Mouse (Mus musculus) embryonic fibroblast, embryonic 13.5 days (primary cell): ENCODE measurements around the gene Tmem245.

Experiments
- CTCF ChIP-seq: IDR thresholded peaks from 2 replicates; pipeline ENCODE4 v1.5.1; 2011; ENCODE audit warnings: mild to moderate bottlenecking, control low read depth, low read length, moderate library complexity, borderline replicate concordance; ENCODE audit not compliant: insufficient read depth
- POLR2A ChIP-seq: IDR thresholded peaks from 2 replicates; pipeline ENCODE4 v1.6.1; 2011; ENCODE audit warnings: low read depth, mild to moderate bottlenecking, control low read depth, low read length, moderate library complexity

- TF ChIP-seq POLR2A = no peak
- TF ChIP-seq CTCF = no peak
Measured at GRCm38 (mm10) chr4:56892501-56893115, 54.6 kb downstream of the Tmem245 start.
